Mouse (Mus musculus): ENCODE measurements around the gene Ubash3b. TPM values are rescaled to one million over a fixed set of nuclear protein-coding genes. Genes with fewer than 3 reads are reported as not detected.

Ubash3b gene
- polyA plus RNA-seq, 1 experiment from 2014 or later, result 5.7 TPM

DNA sequence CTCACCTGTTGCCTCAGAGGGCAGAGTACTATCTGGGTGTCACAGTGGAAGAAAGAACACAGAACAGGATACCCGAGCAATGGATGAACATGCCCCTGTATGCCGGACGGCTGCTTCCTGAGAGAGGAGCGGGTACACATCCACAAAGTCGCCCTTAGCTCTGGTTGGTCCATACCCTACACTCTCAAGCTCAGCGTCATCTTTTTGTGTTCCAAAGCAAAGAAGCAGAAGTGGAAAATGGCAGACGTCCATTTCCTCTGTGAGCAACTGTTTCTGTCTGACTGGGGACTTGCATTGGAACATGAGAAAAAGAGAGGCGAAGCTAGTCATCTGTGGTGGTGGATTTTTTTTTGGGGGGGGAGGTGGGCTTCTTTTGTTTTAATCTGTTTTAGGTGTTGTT lies 30.9 kb downstream of the Ubash3b start:
- no peak overlapping the region for H3K27ac ChIP-seq (ENCODE audit: low read length)
- no peak overlapping the region for H3K4me3 ChIP-seq (ENCODE audit: low read length)
- no peaks in the 10 kb centered on the region for H3K9me3 ChIP-seq (replicated peaks; ENCODE audit: control insufficient read depth, low read length)
- no peak overlapping the region for H3K4me2 ChIP-seq (ENCODE audit: low read depth, low read length)
- ATAC-seq (replicated peaks; ENCODE audit: extremely low read depth, insufficient read depth, low FRiP score), result no peak
- 79% methylated on average over 8 of the region's 8 CpGs for WGBS
- no peaks in the 10 kb centered on the region for H3K4me1 ChIP-seq (ENCODE audit: control insufficient read depth, insufficient read depth, low read length)
- no peaks in the 10 kb centered on the region for H3K36me3 ChIP-seq (ENCODE audit: control insufficient read depth, insufficient read depth)
- H3K9ac ChIP-seq (ENCODE audit: low read length), result no peak overlapping the region
- no peaks in the 10 kb centered on the region for H3K27me3 ChIP-seq (ENCODE audit: control insufficient read depth, insufficient read depth, low read length)

DNA sequence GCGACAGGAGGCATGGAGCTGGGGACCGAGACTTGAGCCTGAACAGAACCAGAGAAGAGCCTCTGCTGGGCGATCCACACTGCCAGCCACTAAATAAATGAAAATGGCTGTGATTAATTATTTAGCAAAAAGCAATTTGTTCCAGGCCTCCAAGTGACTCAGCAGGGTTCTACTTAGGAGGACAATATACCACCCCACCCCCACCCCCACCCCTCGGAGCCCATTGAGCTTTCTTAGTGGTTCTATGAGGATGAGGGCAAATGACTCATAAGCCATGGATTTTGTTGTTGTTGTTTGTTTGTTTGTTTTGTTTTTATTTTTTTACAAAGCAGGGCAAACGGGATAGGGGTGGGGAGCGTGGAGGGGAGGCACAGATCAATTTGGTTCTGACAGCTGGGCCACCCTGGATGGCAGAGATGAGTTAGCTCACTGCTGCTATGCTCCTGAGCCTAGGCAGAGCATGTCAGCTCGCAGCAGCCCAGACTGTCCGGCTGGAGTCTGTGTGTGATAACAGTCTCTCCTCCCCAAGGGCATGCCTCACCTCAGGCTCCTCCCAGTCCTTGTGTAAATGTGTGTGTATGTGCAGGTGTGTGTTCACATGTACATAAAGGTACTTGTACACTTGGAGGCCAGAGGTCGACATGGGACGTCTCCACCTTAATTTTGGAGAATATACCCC lies 31.6 kb downstream of the Ubash3b start:
- Histone ChIP-seq H3K36me3 (ENCODE audit: control insufficient read depth, insufficient read depth) (no peaks in the 10 kb centered on the region), H3K9ac (ENCODE audit: low read length) (no peak overlapping the region), H3K4me2 (ENCODE audit: low read depth, low read length) (no peak overlapping the region), H3K27me3 (ENCODE audit: control insufficient read depth, insufficient read depth, low read length) (no peaks in the 10 kb centered on the region), H3K4me1 (ENCODE audit: control insufficient read depth, insufficient read depth, low read length) (no peaks in the 10 kb centered on the region), H3K27ac (ENCODE audit: low read length) (no peak overlapping the region), H3K9me3 (replicated peaks; ENCODE audit: control insufficient read depth, low read length) (no peaks in the 10 kb centered on the region), H3K4me3 (ENCODE audit: low read length) (no peak overlapping the region)
- 68% methylated on average over 10 of the region's 10 CpGs for WGBS
- no peak for ATAC-seq (replicated peaks; ENCODE audit: extremely low read depth, insufficient read depth, low FRiP score)

DNA sequence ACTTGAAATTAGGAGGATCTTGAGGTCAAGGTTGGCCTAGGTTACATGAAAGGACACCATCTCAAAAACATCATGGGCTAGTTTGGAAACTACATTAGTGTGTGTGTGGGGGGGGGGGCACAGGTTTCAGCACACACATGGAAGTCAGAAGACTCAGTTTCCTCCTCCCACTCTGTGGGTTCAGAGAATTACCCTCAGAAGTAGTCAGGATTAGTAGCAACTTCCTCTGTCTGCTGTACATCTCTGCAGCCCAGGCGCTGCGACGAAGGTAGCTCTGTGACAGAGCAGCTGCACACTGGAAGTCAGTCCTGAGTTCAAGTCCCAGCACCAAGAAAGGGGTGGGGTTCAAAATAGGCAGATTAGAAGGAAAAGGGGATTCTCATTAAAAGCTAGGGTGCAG lies 32.2 kb downstream of the Ubash3b start:
- Histone ChIP-seq H3K27ac (ENCODE audit: low read length) (no peak overlapping the region), H3K9ac (ENCODE audit: low read length) (no peak overlapping the region), H3K9me3 (replicated peaks; ENCODE audit: control insufficient read depth, low read length) (no peaks in the 10 kb centered on the region), H3K27me3 (ENCODE audit: control insufficient read depth, insufficient read depth, low read length) (no peaks in the 10 kb centered on the region), H3K4me2 (ENCODE audit: low read depth, low read length) (no peak overlapping the region), H3K4me3 (ENCODE audit: low read length) (no peak overlapping the region), H3K4me1 (ENCODE audit: control insufficient read depth, insufficient read depth, low read length) (no peaks in the 10 kb centered on the region), H3K36me3 (ENCODE audit: control insufficient read depth, insufficient read depth) (no peaks in the 10 kb centered on the region)
- 89% methylated on average over 3 of the region's 3 CpGs for WGBS
- ATAC-seq (replicated peaks; ENCODE audit: extremely low read depth, insufficient read depth, low FRiP score), result no peak

DNA sequence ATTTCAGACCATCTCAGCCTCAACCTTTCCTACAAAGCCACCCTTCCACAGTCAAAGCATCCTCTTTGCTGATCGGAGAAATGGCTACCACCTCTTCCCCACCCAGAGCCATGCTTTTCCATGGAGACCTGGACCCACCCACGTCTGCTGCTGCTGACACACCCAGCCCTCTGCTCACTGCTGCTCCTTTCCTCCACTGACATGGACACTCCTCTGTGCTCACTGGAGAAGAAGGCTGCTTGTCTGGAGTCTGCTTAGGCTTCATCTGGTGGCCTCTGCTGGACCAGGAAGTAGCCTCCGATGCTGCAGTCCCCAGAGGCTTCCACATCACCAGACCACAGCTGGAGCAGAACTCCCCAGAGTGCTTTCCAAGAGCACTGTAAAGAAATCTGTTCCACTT lies 34.8 kb downstream of the Ubash3b start:
- 77% methylated on average over 3 of the region's 3 CpGs for WGBS
- Histone ChIP-seq H3K36me3 (ENCODE audit: control insufficient read depth, insufficient read depth) (no peaks in the 10 kb centered on the region), H3K4me1 (ENCODE audit: control insufficient read depth, insufficient read depth, low read length) (peaks cover 17% of the 10 kb centered on the region), H3K9me3 (replicated peaks; ENCODE audit: control insufficient read depth, low read length) (no peaks in the 10 kb centered on the region), H3K4me3 (ENCODE audit: low read length) (no peak overlapping the region), H3K9ac (ENCODE audit: low read length) (no peak overlapping the region), H3K27ac (ENCODE audit: low read length) (no peak overlapping the region), H3K27me3 (ENCODE audit: control insufficient read depth, insufficient read depth, low read length) (no peaks in the 10 kb centered on the region), H3K4me2 (ENCODE audit: low read depth, low read length) (no peak overlapping the region)
- no peak for ATAC-seq (replicated peaks; ENCODE audit: extremely low read depth, insufficient read depth, low FRiP score)

DNA sequence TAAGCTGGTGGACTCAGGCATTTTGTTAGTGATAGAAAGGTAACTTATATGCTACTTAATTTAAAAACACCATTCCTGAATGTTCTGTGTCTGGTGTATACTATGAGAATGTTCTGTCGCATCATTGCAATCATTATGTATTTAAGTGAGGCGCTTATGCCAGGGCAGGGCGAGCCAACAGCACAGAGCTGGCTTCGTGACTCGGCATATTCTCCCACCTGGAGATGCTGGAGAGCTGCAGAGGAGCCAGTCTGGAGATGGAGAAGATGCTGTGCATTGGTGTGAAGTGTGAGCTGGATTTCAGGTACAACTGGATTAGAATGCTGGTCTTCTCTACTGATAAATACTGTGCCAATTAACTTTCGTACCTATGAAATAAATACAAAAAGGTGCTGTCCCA lies 37.2 kb downstream of the Ubash3b start:
- H3K9me3 ChIP-seq (replicated peaks; ENCODE audit: control insufficient read depth, low read length), result no peaks in the 10 kb centered on the region
- no peak overlapping the region for H3K4me3 ChIP-seq (ENCODE audit: low read length)
- no peak overlapping the region for H3K9ac ChIP-seq (ENCODE audit: low read length)
- H3K36me3 ChIP-seq (ENCODE audit: control insufficient read depth, insufficient read depth), result no peaks in the 10 kb centered on the region
- no peak overlapping the region for H3K4me2 ChIP-seq (ENCODE audit: low read depth, low read length)
- ATAC-seq (replicated peaks; ENCODE audit: extremely low read depth, insufficient read depth, low FRiP score), result no peak
- WGBS, result 97% methylated on average over 6 of the region's 6 CpGs
- no peaks in the 10 kb centered on the region for H3K27me3 ChIP-seq (ENCODE audit: control insufficient read depth, insufficient read depth, low read length)
- H3K4me1 ChIP-seq (ENCODE audit: control insufficient read depth, insufficient read depth, low read length), result peaks cover 25% of the 10 kb centered on the region
- H3K27ac ChIP-seq (ENCODE audit: low read length), result no peak overlapping the region

DNA sequence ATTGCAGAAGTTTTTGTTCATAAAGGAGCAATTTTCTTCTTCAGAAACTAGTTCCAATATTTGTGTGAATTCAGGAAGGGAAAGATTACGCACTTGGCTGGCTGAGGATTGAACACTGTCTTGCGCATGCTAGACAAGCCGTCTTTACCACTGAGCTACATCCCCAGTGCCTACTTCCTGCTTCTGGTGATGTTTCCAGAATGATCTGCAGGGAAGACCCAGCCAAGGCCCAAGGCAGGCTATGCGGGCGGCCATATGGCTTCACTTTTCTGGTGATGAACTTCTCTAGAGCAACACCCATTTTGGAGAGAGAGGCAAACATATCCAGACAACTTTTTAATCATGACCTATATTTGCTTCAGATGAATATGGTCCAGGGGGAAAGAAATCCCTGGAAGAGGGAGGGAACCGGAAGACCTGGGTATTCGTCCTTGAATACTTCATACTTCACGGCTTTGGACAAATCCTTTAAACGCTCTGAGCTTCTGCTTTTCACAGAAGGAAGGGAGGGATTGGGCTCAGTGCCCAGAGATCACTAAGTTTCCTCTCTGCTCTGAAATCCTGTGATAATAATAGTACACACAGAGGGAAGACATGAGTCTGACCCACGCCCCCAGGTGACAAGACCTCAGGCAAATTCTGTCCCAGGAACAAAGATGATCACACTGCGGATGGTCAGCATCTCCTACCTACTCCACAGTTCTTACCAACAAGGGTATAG lies 38.9 kb downstream of the Ubash3b start:
- peaks cover 36% of the 10 kb centered on the region for H3K4me1 ChIP-seq (ENCODE audit: control insufficient read depth, insufficient read depth, low read length)
- WGBS, result 41% methylated on average over 11 of the region's 11 CpGs
- no peaks in the 10 kb centered on the region for H3K9me3 ChIP-seq (replicated peaks; ENCODE audit: control insufficient read depth, low read length)
- H3K27ac ChIP-seq (ENCODE audit: low read length), result peak overlapping the region; percentile 60
- no peak overlapping the region for H3K4me3 ChIP-seq (ENCODE audit: low read length)
- H3K27me3 ChIP-seq (ENCODE audit: control insufficient read depth, insufficient read depth, low read length), result no peaks in the 10 kb centered on the region
- ATAC-seq (replicated peaks; ENCODE audit: extremely low read depth, insufficient read depth, low FRiP score), result peak; percentile 39; the same call in 1 of the 2 replicates
- H3K4me2 ChIP-seq (ENCODE audit: low read depth, low read length), result peak overlapping the region; percentile 7; the same call in 1 of the 2 replicates
- no peak overlapping the region for H3K9ac ChIP-seq (ENCODE audit: low read length)
- no peaks in the 10 kb centered on the region for H3K36me3 ChIP-seq (ENCODE audit: control insufficient read depth, insufficient read depth)

DNA sequence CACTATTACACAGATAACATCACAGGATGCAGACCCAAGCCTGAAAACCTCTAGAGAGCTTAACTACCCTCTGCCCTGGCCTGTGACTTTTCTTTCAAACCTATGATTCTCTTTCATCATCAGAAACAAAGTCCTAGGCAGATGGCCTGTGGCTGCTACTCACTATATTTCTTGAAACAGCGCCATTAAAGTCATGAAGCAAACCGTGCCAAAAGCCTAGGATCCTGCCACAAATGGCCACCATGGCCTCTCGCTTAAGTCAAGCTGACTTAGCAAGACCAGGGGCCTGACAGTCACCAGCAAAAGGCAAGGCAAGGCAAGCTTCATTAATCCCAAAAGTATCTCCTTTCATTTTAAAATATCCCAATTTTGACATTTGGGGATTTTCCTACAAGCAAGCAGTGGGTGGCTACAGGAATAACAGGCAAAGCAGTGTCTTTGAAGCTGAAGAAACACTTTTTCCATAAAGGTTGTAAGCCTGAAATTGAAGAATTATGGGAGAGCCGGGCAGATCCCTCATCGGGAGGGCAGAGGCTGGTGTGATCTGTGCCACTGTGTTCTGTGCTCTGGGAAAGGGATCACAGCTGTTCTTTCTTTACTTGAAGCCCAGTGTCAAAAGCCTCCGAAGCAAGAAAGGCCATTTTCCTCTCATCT lies 39.7 kb downstream of the Ubash3b start:
- Histone ChIP-seq H3K4me3 (ENCODE audit: low read length) (no peak overlapping the region), H3K36me3 (ENCODE audit: control insufficient read depth, insufficient read depth) (no peaks in the 10 kb centered on the region), H3K27me3 (ENCODE audit: control insufficient read depth, insufficient read depth, low read length) (no peaks in the 10 kb centered on the region), H3K9me3 (replicated peaks; ENCODE audit: control insufficient read depth, low read length) (no peaks in the 10 kb centered on the region), H3K4me1 (ENCODE audit: control insufficient read depth, insufficient read depth, low read length) (peaks cover 41% of the 10 kb centered on the region), H3K27ac (ENCODE audit: low read length) (no peak overlapping the region), H3K9ac (ENCODE audit: low read length) (no peak overlapping the region), H3K4me2 (ENCODE audit: low read depth, low read length) (no peak overlapping the region)
- WGBS, result 82% methylated on average over 6 of the region's 6 CpGs
- no peak for ATAC-seq (replicated peaks; ENCODE audit: extremely low read depth, insufficient read depth, low FRiP score)

DNA sequence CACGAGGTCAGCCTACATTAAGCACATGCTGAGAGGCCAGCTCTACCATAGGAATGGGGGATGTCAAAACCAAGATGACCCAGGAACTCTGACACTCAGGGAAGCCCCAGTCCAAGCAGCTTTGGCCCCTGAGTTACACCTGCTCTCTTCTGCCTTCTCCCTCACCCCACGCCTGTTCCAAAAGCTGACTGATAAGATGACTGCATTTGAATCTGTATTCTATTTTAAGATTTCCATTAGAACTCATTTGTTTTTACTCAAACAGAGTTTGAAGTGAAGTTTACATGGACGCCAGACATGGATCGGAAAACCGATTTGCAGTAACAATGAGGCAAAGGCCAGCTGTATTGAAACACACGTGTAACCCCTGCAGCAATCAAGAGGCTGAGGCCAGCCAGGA lies 41.5 kb downstream of the Ubash3b start:
- no peak overlapping the region for H3K27ac ChIP-seq (ENCODE audit: low read length)
- no peak overlapping the region for H3K4me3 ChIP-seq (ENCODE audit: low read length)
- H3K4me1 ChIP-seq (ENCODE audit: control insufficient read depth, insufficient read depth, low read length), result peaks cover 41% of the 10 kb centered on the region
- H3K4me2 ChIP-seq (ENCODE audit: low read depth, low read length), result no peak overlapping the region
- no peaks in the 10 kb centered on the region for H3K36me3 ChIP-seq (ENCODE audit: control insufficient read depth, insufficient read depth)
- no peaks in the 10 kb centered on the region for H3K27me3 ChIP-seq (ENCODE audit: control insufficient read depth, insufficient read depth, low read length)
- no peak overlapping the region for H3K9ac ChIP-seq (ENCODE audit: low read length)
- no peak for ATAC-seq (replicated peaks; ENCODE audit: extremely low read depth, insufficient read depth, low FRiP score)
- no peaks in the 10 kb centered on the region for H3K9me3 ChIP-seq (replicated peaks; ENCODE audit: control insufficient read depth, low read length)
- 65% methylated on average over 6 of the region's 6 CpGs for WGBS

DNA sequence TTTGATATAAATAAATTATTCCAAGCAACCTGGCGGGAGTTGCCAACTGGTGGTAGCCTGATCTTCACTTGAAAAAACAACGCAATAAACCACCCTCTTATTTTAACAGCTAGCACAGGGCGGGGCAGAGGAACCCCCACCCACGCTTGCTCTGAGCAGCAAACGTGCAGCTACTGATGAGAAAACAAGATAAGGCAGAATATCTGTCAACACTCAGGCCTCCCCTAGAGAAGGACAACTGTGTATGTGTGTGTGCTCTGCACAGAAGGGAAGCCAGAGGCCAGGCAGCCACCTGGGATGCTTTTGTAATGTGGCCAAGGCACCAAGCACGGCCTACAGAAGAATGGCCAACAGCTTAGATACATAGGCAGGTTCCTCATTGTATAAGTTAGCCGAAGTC lies 43.4 kb downstream of the Ubash3b start:
- peak overlapping the region; percentile 15; the same call in 1 of the 2 replicates for H3K4me2 ChIP-seq (ENCODE audit: low read depth, low read length)
- no peaks in the 10 kb centered on the region for H3K27me3 ChIP-seq (ENCODE audit: control insufficient read depth, insufficient read depth, low read length)
- no peaks in the 10 kb centered on the region for H3K36me3 ChIP-seq (ENCODE audit: control insufficient read depth, insufficient read depth)
- no peaks in the 10 kb centered on the region for H3K9me3 ChIP-seq (replicated peaks; ENCODE audit: control insufficient read depth, low read length)
- peak overlapping the region; percentile 37 for H3K27ac ChIP-seq (ENCODE audit: low read length)
- ATAC-seq (replicated peaks; ENCODE audit: extremely low read depth, insufficient read depth, low FRiP score), result peak; percentile 53
- H3K9ac ChIP-seq (ENCODE audit: low read length), result no peak overlapping the region
- H3K4me1 ChIP-seq (ENCODE audit: control insufficient read depth, insufficient read depth, low read length), result peaks cover 37% of the 10 kb centered on the region
- WGBS, result 25% methylated on average over 7 of the region's 7 CpGs
- H3K4me3 ChIP-seq (ENCODE audit: low read length), result no peak overlapping the region
